Mouse (Mus musculus) left cerebral cortex, postnatal 10 days (tissue): ENCODE measurements at regions not wholly inside any gene's neighbourhood (a gene's known extent, or its start where the extent isn't known, plus 50 kb on each side); places are given as distances from the start of the nearest gene placed in this dataset.

Experiments
- DNase-seq, 2 experiments: peaks; one replicate each; pipeline ENCODE4 v3.0.0; 2021 to 2022; ENCODE audit warnings: low spot score in 2 of 2, mixed read lengths in 1 of 2; ENCODE audit errors: extremely low spot score in 1 of 2
- intact Hi-C: fragments of 180-260 bp; cut with DNase I; formaldehyde crosslinking; loops from one replicate; pipeline ENCODE4 v1.15.1; 2025

DNA sequence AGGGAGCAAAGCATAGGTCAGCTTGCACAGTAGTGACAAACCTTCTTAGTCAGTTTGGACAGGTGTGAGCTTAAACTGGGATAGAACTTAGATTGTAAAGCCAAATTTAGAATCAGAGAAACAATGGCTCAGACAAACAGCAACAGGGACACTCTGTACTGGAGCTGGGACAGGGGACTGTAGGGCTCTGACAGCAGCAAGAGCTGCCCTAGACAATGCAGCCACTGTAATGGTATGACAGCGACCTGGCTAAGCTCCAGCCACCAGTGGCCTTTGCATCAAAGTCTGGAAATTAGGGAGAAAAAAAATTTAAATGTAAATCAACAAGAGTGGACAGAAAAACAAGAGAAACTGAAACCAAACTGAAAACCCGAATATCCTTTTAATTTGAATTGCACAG is 53.2 kb upstream of the Armc3 start:
- intact Hi-C loops = no loop called here
- DNase-seq = peak; percentile 9 to 30

DNA sequence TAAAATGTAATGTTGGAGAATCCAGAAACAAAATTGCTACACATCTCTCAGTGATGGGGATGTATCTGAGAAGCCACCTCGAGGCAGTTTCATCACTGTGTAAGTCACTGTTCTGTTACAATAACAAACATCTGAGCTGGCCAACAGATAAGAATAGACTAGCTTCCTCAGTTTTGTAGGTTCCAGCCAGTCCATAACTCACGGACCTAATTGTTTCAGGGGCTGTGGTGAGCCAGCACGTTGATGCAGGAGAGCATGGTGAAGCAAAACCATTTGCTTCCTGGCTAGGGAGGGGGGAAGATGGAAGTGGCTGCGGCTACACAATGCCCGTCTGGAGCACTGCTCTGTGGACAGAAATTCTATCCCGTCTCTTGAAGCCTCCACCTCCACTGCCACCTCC is 52.8 kb upstream of the Armc3 start:
- no peak for DNase-seq
- intact Hi-C loops = no loop called here

DNA sequence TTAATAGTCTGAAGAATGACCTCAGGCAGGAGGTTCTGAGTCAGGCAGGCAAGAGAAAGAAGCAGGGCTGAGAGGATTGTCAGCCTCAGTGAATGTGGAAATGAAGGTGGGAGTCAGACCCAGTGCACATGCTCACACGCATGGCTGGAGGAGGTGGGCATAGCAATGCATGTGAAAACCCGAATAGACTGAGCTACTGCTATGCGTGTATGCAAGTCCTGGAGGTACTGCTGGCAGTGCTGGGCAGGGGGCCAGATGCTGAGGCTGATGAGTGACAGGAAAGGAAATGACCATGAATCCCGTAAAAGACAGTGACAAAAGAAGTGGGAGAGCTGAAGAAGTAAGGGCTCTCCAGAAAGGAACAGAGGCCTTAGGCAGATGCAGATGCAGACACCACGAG is 50.3 kb upstream of the Armc3 start:
- intact Hi-C loops = no loop called here
- DNase-seq = peak in 1 of 2 experiments; percentile 36
